Mouse (Mus musculus): ENCODE results near the gene Sidt2.

Gene Sidt2

GRCm38 (mm10) chr9:45910995-45911394 lies 44.1 kb downstream of the Sidt2 start:
- no peak for DNase-seq (ENCODE audit: low spot score)

GRCm38 (mm10) chr9:45907078-45907428 lies 48.0 kb downstream of the Sidt2 start:
- no peak for DNase-seq (ENCODE audit: low spot score)

DNA sequence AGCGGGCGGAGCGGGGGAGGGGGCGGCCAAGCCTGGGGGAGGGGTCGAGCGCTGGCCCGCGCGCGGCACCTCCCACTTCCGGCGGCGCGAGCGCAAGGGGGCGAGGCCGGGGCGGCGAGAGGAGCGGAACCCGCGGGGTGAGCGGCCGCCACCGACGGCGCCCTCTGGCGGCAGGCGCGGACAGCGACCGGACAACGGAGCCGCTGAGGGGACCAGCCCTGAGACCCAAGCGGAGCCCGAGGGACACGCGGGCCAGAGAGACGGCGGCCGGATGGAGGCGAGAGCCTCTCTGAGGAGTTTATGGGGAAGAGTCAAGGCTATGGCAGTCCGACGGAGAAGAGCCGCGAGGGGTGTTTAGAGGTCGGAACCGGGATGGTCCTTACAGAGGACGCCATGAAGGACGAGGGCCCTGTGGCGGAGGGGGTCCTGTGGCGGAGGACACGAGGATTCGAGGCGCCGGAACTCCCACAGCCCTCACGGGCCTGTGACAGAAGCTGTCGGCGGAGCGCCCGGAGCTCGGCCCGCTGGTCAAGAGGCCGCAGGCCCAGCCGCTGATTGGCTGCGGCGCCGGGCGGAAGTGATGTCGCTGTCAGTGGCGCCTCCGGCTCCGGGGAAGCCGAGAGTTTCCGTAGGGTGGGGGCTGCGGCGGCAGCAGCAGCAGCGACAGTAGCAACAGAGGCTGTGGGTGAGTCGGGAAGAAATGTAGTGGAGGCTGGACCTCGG lies 48.5 kb downstream of the Sidt2 start, which contains the start of the genes Pcsk7 and Rnf214:
Gene Pcsk7, plus strand, starts transcription at position 143 of the 723 bp plus-strand sequence.
Gene Rnf214, minus strand, starts transcription at position 557 of the 723 bp plus-strand sequence.
- peak; percentile 89 for DNase-seq (ENCODE audit: low spot score)

DNA sequence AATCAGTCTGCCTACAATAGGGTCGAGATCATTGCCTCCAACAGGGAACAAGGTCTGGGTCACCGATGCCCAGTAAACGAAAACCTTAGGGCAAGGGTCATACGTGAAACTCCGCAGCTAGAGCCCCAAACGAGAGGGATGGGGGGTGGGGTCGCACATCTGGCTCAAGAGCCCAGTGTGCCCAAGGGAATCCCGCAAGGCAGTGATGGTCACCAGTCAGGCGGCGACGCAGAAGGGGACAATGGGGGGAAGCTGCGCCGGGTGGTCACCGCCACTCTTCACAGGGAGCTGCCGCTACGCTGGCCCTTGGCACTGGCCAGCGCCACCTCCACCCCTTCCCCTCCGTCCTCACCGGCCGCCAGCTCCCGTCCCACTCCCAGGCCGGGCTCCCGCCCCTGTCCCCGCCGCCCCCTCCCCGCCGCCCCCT lies 49.2 kb downstream of the Sidt2 start:
- DNase-seq (ENCODE audit: low spot score) = peak; percentile 26

DNA sequence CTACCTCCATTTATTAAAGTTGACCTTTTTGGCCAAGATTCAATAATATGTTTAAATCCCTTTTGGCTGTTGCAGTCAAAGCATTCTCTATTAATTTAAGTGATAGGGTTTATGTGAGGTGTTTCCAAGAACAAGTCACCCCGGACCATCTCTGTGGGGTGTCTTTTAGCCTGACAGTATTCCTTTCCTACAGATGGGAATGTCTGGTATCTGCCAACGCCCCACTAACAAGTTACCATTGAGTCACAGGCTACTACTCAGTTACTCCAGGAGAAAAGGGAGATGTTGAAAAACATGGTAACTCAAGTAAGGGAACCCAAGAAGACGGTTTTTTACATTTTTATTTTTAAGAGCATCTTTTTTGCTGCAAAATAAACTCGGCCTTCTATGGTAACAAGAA lies 49.9 kb downstream of the Sidt2 start:
- DNase-seq (ENCODE audit: low spot score) = no peak

DNA sequence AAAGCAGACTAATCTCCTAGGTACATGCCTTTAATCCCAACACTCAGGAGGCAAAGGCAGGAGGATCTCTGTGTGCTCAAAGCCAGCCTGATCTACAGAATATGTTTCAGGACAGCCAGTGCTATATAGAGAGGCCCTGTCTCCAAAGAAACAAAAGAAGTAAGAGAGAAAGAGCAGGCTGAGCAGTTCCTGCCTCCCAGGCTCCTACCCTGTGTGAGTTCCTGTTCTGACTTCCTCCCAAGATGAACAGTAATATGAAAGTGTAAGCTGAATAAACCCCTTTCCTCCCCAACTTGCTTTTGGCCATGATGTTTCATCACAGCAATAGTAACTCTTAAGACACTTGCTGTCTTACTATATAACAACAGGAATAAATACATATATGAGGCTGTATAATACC lies 61.4 kb downstream of the Sidt2 start:
- no peak for DNase-seq (ENCODE audit: low spot score)

All from ovary, postnatal 14 days (tissue).